Mouse (Mus musculus) limb, embryonic 13.5 days (tissue): ENCODE measurements at regions not wholly inside any gene's neighbourhood (a gene's known extent, or its start where the extent isn't known, plus 50 kb on each side); places are given as distances from the start of the nearest gene placed in this dataset.
A peak's percentile ranks its signal among the peaks of the same experiment; 100 is the strongest.

Source experiments
- ATAC-seq: fragments of 200-750 bp; cut with Nextera tagmentation; 2 replicates; pipeline ENCODE4 v1.8.0; 2017; ENCODE audit warnings: low read depth, moderate number of reproducible peaks, moderate TSS enrichment; ENCODE audit not compliant: low FRiP score
- H3K27ac ChIP-seq: fragments of 300-500 bp; sonication (generic); 2 replicates; pipeline ENCODE4 v1.5.1; 2015; ENCODE audit warnings: inconsistent platforms, mild to moderate bottlenecking, moderate library complexity
- H3K27me3 ChIP-seq: fragments of 300-500 bp; sonication (generic); 2 replicates; pipeline ENCODE4 v1.6.1; 2015; ENCODE audit warnings: mild to moderate bottlenecking, inconsistent platforms
- H3K36me3 ChIP-seq: fragments of 300-500 bp; sonication (generic); 2 replicates; pipeline ENCODE4 v1.6.1; 2015; ENCODE audit warnings: inconsistent platforms, mild to moderate bottlenecking, moderate library complexity
- H3K4me1 ChIP-seq: fragments of 300-500 bp; sonication (generic); 2 replicates; pipeline ENCODE4 v1.6.1; 2015; ENCODE audit warnings: inconsistent platforms
- H3K4me2 ChIP-seq: fragments of 300-500 bp; sonication (generic); replicated peaks from 2 replicates; pipeline ENCODE4 v1.6.1; 2015; ENCODE audit warnings: inconsistent platforms, mild to moderate bottlenecking, moderate library complexity
- H3K4me3 ChIP-seq: fragments of 300-500 bp; sonication (generic); 2 replicates; pipeline ENCODE4 v1.5.1; 2015; ENCODE audit warnings: moderate library complexity, mild to moderate bottlenecking, inconsistent platforms
- H3K9ac ChIP-seq: fragments of 300-500 bp; sonication (generic); 2 replicates; pipeline ENCODE4 v1.6.1; 2015; ENCODE audit warnings: mild to moderate bottlenecking, inconsistent platforms
- H3K9me3 ChIP-seq: fragments of 300-500 bp; sonication (generic); 2 replicates; pipeline ENCODE4 v1.6.1; 2016; ENCODE audit warnings: inconsistent platforms
- WGBS: fragments of 180-500 bp; shearing (Covaris S2); methylation state at CpG from one replicate; pipeline ENCODE4 v1.1.7; 2015; 5-methylcytosine and 5-hydroxymethylcytosine counted together

DNA sequence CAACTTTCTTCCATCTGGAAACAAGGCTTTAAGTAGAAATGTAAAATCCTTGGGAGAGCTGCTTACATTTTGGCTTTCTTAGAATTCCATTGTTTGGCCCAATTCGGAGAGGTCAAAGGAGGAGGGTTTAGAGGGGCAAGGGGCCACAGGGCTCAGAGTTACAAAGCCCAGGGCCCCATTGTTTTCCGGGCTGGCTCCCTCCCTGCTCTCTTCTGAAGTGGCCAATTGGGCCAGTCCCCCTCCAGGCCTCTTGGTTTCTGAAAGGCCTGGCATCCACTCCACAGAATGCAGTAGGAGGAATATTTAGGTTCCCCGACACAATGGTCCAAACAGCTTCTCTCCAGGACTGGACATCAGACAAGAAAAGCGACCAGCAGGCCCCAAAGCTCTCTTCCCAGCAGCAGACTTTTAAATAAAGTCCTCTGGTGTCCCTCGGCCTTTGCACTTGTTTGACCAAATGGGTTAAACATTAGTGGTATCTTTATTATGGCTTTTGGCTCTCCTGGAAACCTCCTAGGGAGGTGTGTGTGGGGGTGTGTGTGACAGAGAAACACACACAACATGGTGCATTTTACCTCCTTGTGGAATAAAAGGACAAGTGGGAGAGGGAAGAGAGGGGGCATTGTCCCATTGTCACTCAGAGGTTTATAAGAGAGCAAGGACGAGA, 456.6 kb downstream of the Wdr11 start:
- H3K36me3 ChIP-seq, result no peaks in the 10 kb centered on the region
- no peak overlapping the region for H3K4me3 ChIP-seq
- no peaks in the 10 kb centered on the region for H3K9me3 ChIP-seq
- WGBS, result 61% methylated on average over 6 of the region's 6 CpGs
- H3K27ac ChIP-seq, result no peak overlapping the region
- peaks cover 17% of the 10 kb centered on the region for H3K4me1 ChIP-seq
- no peak for ATAC-seq
- no peak overlapping the region for H3K9ac ChIP-seq
- no peak overlapping the region for H3K4me2 ChIP-seq
- H3K27me3 ChIP-seq, result no peaks in the 10 kb centered on the region

DNA sequence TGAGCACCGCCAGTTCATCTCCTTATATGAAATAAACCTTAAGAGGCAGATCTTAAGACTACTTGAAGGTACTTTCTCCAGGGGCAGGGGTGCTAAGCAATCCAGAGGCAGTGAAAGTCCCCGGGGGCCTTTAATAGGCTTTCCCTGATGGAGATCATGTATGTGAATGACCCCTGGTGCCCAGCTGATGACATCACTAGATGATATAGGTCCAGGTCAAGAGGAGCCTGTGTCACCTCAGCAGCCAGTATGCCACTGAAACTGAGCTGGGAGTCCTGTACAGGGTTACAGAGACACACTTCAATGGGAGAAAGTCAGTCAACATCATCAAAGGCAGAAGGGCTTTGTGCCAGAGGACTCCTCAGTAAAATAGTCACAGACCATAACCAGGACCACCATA, 457.8 kb downstream of the Wdr11 start:
- no peak for ATAC-seq
- H3K9me3 ChIP-seq, result no peaks in the 10 kb centered on the region
- no peak overlapping the region for H3K27ac ChIP-seq
- H3K4me2 ChIP-seq, result no peak overlapping the region
- H3K27me3 ChIP-seq, result no peaks in the 10 kb centered on the region
- H3K4me1 ChIP-seq, result peaks cover 4% of the 10 kb centered on the region
- no peak overlapping the region for H3K9ac ChIP-seq
- H3K4me3 ChIP-seq, result no peak overlapping the region
- H3K36me3 ChIP-seq, result no peaks in the 10 kb centered on the region
- WGBS, result 96% methylated on average over 2 of the region's 2 CpGs

DNA sequence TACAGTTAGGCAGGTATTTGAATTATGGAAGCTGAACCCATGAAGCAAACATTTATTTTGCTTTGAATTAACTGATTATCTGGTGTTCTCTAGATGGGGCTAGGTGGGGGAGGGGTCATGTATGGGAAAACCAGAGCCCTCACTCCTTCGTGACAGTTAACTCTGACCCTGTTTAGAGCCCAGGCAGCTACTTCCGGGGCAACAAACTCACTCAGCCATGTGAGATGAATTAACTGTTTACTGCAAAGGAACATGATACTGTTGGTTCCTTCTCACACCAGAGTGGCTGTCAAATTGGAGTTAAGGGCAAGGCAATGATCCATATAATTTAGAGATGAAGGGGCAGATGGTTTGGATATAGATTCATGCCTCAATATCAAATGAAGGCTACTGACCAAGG, 458.5 kb downstream of the Wdr11 start:
- H3K4me2 ChIP-seq, result no peak overlapping the region
- no peak for ATAC-seq
- no peaks in the 10 kb centered on the region for H3K36me3 ChIP-seq
- 5% methylated on average over 2 of the region's 2 CpGs for WGBS
- H3K27me3 ChIP-seq, result no peaks in the 10 kb centered on the region
- no peak overlapping the region for H3K4me3 ChIP-seq
- H3K4me1 ChIP-seq, result no peaks in the 10 kb centered on the region
- no peak overlapping the region for H3K27ac ChIP-seq
- H3K9me3 ChIP-seq, result no peaks in the 10 kb centered on the region
- H3K9ac ChIP-seq, result no peak overlapping the region

- H3K27ac ChIP-seq, result no peak overlapping the region
- H3K27me3 ChIP-seq, result no peaks in the 10 kb centered on the region
- H3K4me3 ChIP-seq, result no peak overlapping the region
- H3K9me3 ChIP-seq, result no peaks in the 10 kb centered on the region
- no peak overlapping the region for H3K4me2 ChIP-seq
- no peaks in the 10 kb centered on the region for H3K4me1 ChIP-seq
- no peak overlapping the region for H3K9ac ChIP-seq
- 93% methylated on average over 5 of the region's 5 CpGs for WGBS
- ATAC-seq, result no peak
- H3K36me3 ChIP-seq, result no peaks in the 10 kb centered on the region
These were observed 460.7 kb downstream of the Wdr11 start for GRCm38 (mm10) chr7:130052376-130052775.

DNA sequence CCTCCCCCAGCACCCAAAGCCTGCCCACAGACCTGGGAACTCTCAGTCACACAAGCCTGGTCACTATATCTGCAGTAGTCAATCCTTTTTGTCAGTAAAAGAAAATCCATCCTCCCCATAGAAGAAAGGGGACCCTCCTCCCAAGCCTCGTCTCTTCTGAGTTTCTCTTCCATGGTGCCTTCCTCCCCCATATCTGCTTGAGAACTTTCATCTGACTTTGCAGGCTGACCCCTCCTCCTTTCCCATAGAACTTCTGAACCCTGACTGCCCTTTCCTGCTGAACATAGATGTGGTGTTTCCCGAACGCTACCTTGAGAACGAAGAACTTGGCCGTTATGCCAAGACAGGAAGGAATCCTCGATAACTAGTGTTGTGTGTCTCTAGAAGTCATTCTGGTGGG, 462.5 kb downstream of the Ate1 start:
- WGBS, result 78% methylated on average over 6 of the region's 6 CpGs
- Histone ChIP-seq H3K9me3 (no peaks in the 10 kb centered on the region), H3K27ac (0 out of 2 replicates have a peak overlapping the region, but pooled peaks have one; percentile 34), H3K36me3 (no peaks in the 10 kb centered on the region), H3K4me3 (no peak overlapping the region), H3K27me3 (no peaks in the 10 kb centered on the region), H3K4me1 (peaks cover 35% of the 10 kb centered on the region), H3K9ac (no peak overlapping the region), H3K4me2 (no peak overlapping the region)
- no peak for ATAC-seq

- 0 out of 2 replicates have a peak overlapping the region, but pooled peaks have one; percentile 34 for H3K27ac ChIP-seq
- H3K9ac ChIP-seq, result no peak overlapping the region
- no peaks in the 10 kb centered on the region for H3K36me3 ChIP-seq
- no peak for ATAC-seq
- H3K27me3 ChIP-seq, result no peaks in the 10 kb centered on the region
- no peak overlapping the region for H3K4me3 ChIP-seq
- H3K4me2 ChIP-seq, result no peak overlapping the region
- WGBS, result 66% methylated on average over 12 of the region's 12 CpGs
- H3K9me3 ChIP-seq, result no peaks in the 10 kb centered on the region
- H3K4me1 ChIP-seq, result peaks cover 35% of the 10 kb centered on the region
These were observed 461.9 kb downstream of the Ate1 start for GRCm38 (mm10) chr7:130058267-130058666.

DNA sequence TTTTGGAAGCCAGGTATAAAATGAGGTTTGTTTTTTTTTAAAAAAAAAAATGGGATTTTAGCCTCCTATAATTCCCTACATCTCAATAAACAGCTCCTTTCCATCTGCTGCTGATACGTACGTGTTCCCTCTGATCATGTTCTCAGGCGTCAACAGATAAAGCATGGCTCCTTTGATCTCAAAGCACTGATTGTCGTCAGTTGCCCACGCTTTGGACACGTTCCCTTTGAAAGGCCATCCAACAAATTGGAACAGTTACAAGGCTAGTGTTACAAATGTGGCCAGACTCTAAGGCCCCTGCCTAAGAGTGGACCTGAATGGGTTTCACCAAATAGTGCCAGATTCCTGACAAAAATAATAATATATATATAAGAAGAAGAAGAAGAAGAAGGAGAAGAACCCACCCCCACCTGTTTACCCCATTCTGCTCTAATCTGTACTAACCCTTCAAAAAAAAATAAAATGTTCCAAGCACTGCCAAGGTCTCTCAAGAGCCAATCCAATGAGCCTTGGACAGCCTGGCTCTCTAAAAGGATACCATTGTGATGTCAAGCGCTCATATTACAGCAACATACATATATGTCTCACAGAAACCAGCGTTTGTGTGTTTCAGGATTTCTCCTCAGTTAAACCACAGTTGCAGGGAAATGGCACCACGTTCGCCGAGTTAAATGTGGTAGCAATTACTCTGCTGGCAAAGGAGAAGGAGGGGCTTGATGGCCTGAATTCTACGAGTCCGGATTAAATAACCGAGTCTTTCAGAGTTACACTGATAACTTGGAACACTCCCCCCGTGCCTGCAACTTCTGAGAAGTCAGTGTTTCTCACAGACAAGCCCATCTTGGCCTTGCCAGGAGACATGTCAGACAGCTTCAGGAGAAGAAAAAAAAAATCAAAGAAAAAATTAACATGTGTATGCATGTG, 460.2 kb downstream of the Ate1 start:
- peaks cover 46% of the 10 kb centered on the region for H3K4me1 ChIP-seq
- no peak overlapping the region for H3K4me3 ChIP-seq
- 29% methylated on average over 15 of the region's 15 CpGs for WGBS
- no peaks in the 10 kb centered on the region for H3K9me3 ChIP-seq
- peak; percentile 36; the same call in 1 of the 2 replicates for ATAC-seq
- peak overlapping the region; percentile 41 for H3K4me2 ChIP-seq
- no peaks in the 10 kb centered on the region for H3K36me3 ChIP-seq
- H3K27me3 ChIP-seq, result no peaks in the 10 kb centered on the region
- no peak overlapping the region for H3K9ac ChIP-seq
- H3K27ac ChIP-seq, result peak overlapping the region; percentile 74; the same call in 1 of the 2 replicates

GRCm38 (mm10) chr7:130064500-130064899, 455.7 kb downstream of the Ate1 start:
- H3K27ac ChIP-seq, result peak overlapping the region; percentile 44; the same call in 1 of the 2 replicates
- no peak overlapping the region for H3K4me2 ChIP-seq
- 5% methylated on average over 7 of the region's 7 CpGs for WGBS
- peaks cover 36% of the 10 kb centered on the region for H3K4me1 ChIP-seq
- H3K36me3 ChIP-seq, result no peaks in the 10 kb centered on the region
- no peak overlapping the region for H3K4me3 ChIP-seq
- H3K9ac ChIP-seq, result no peak overlapping the region
- no peaks in the 10 kb centered on the region for H3K9me3 ChIP-seq
- ATAC-seq, result 0 out of 2 replicates have a peak, but pooled peaks have one; percentile 24
- no peaks in the 10 kb centered on the region for H3K27me3 ChIP-seq

- no peak overlapping the region for H3K9ac ChIP-seq
- H3K4me3 ChIP-seq, result no peak overlapping the region
- no peak for ATAC-seq
- no peaks in the 10 kb centered on the region for H3K27me3 ChIP-seq
- no peak overlapping the region for H3K27ac ChIP-seq
- H3K4me1 ChIP-seq, result peaks cover 16% of the 10 kb centered on the region
- no peaks in the 10 kb centered on the region for H3K36me3 ChIP-seq
- H3K4me2 ChIP-seq, result no peak overlapping the region
- no peaks in the 10 kb centered on the region for H3K9me3 ChIP-seq
- 76% methylated on average over 3 of the region's 3 CpGs for WGBS
These were observed 451.9 kb downstream of the Ate1 start for GRCm38 (mm10) chr7:130068316-130068715.

- Histone ChIP-seq H3K36me3 (no peaks in the 10 kb centered on the region), H3K9ac (peak overlapping the region; percentile 19), H3K9me3 (no peaks in the 10 kb centered on the region), H3K27ac (peak overlapping the region; percentile 92), H3K4me1 (peaks cover 17% of the 10 kb centered on the region), H3K4me3 (peak overlapping the region; percentile 34; the same call in 1 of the 2 replicates), H3K4me2 (peak overlapping the region; percentile 66), H3K27me3 (no peaks in the 10 kb centered on the region)
- no peak for ATAC-seq
- 44% methylated on average over 11 of the region's 11 CpGs for WGBS
These were observed 446.8 kb downstream of the Ate1 start for GRCm38 (mm10) chr7:130073388-130073787.

- H3K4me3 ChIP-seq, result peak overlapping the region; percentile 34
- WGBS, result 13% methylated on average over 27 of the region's 27 CpGs
- H3K36me3 ChIP-seq, result no peaks in the 10 kb centered on the region
- peak overlapping the region; percentile 50 for H3K9ac ChIP-seq
- H3K27ac ChIP-seq, result peak overlapping the region; percentile 92
- no peaks in the 10 kb centered on the region for H3K27me3 ChIP-seq
- peak; percentile 88 for ATAC-seq
- peaks cover 17% of the 10 kb centered on the region for H3K4me1 ChIP-seq
- H3K4me2 ChIP-seq, result peak overlapping the region; percentile 66
- no peaks in the 10 kb centered on the region for H3K9me3 ChIP-seq
These were observed 446.0 kb downstream of the Ate1 start for GRCm38 (mm10) chr7:130073890-130074819.
